Mouse (Mus musculus) small intestine, adult 2 months (tissue): ENCODE results near the gene Htr3b.

Source experiments
- CTCF ChIP-seq: fragments of 200-500 bp; IDR thresholded peaks from 2 replicates; pipeline ENCODE4 v1.5.1; 2012; ENCODE audit warnings: low read depth, mild to moderate bottlenecking, control low read depth, inconsistent platforms, low read length, moderate library complexity, mixed read lengths; ENCODE audit not compliant: insufficient replicate concordance, insufficient read length; ENCODE audit errors: extremely low read depth
- POLR2A ChIP-seq: fragments of 200-500 bp; IDR thresholded peaks from 2 replicates; pipeline ENCODE4 v1.6.1; 2012; ENCODE audit warnings: low read depth, mild to moderate bottlenecking, control low read depth, inconsistent platforms, low read length, moderate library complexity

DNA sequence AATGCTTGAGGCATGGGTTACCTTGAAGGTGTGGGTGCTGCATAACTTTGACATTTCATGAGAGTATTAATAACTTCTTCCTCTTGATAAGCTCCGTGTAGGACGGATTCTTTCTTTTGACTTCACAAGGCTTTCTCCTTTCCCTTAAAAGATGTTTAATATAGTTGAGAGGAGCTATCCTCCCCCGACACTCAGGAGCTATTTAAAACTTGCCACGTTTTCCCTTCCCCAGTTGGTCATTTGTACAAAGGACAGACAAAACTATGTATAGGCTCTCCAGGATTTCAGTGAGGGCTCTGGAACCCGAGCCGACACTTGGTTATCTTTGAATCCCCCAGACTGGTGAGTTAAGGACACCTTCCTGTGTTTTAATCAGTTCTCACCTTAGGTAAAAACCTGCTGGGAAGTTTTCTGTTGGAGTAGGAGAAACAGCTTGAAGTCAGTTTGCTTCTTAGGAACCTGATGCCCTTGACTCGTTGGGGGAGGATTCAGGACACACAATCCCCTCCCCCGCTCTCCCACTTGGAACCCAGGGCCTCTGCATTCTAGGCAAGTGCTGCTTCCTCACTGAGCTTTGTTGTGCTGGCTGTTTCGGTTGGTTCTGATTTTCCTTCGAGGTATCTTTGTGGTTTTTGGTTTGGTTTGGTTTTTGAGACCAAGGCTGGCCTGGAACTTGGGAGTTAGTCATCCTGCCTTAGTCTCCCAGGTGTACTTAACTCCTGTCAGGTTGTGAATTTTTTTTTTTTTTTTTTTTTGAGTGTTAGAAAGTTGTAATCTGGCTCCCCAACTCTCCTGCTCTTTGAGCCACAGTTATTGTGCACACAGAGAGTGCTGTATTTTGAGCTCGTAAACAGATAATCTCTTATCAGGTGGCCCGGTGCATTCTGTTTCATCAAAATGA is 22.7 kb upstream of the Htr3b start:
- TF ChIP-seq POLR2A, result no peak
- TF ChIP-seq CTCF, result no peak
